Mouse (Mus musculus) frontal cortex, postnatal 25 days (tissue): ENCODE measurements around the gene Otud7b.
A peak's percentile ranks its signal among the peaks of the same experiment; 100 is the strongest.
"Not testable (repeated sequence)": the region's sequence is repeated elsewhere in the genome, so short reads cannot be mapped to it uniquely, and the experiment has no call there.

ENCODE experiments used
- DNase-seq, 2 experiments: peaks; one replicate each; pipeline ENCODE4 v3.0.0; 2022; ENCODE audit warnings: low spot score in 2 of 2

Gene Otud7b

GRCm38 (mm10) chr3:96135011-96135410 lies 30.7 kb downstream of the Otud7b start:
- DNase-seq: no peak

GRCm38 (mm10) chr3:96147950-96148349 lies 43.6 kb downstream of the Otud7b start:
- peak in 1 of 2 experiments; percentile 39 for DNase-seq

- DNase-seq: no peak
Observed at GRCm38 (mm10) chr3:96151836-96152235, 47.5 kb downstream of the Otud7b start.

- DNase-seq: no peak
Observed at GRCm38 (mm10) chr3:96152611-96153010, 48.3 kb downstream of the Otud7b start.

GRCm38 (mm10) chr3:96155501-96155900 lies 51.2 kb downstream of the Otud7b start:
- no peak for DNase-seq

DNA sequence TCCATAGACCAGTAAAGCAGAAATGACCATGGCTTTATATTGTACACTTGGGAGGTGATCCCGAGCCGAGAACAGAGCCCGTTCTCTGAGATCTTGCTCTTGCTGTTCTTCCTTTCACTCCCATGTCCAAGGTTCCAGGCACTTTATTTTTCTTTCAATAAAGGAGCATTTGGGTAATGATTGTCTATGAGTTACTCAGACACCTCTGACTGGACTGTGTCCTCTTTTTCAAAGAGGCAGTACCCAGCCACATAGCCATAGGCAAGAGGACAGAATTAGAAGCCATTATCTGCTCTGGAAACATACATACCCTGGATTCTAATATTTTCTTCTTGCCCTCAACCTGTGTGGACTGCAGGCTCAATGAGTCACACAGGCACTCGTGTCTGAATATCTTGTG lies 55.5 kb downstream of the Otud7b start:
- no peak for DNase-seq

DNA sequence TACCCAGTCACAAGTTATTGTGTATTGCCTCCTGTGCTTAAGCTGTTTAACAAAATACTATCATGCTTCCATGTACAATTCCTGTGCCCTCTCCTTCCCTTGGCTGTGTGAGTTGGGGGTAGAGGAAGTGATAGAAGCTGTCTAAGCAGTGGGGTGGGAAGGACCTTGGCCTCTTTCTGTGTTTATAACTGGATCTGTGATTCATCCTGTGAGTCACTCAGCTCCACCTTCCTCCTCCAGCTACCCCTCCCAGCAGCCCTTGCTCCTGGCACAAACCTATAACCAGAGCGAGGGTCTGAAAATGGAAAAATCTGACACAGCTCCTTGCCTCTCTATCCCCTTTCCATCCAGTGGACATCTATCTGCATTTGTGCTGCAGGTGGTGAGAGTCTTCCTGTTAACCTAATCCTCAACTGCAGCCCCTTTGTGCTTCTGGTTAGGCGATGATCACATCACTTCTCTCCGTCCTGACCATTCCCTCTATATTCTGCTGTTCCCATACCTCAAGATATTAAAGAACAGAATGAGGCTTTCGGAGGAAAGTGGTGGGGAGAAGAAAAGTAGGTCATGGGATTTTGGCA lies 56.0 kb downstream of the Otud7b start:
- DNase-seq: no peak

GRCm38 (mm10) chr3:96160803-96161516 lies 56.6 kb downstream of the Otud7b start:
- DNase-seq: peak; percentile 36 to 49

GRCm38 (mm10) chr3:96161869-96162840 lies 57.8 kb downstream of the Otud7b start, which contains the start of gene Mtmr11:
TSS of gene Mtmr11 (plus strand) at chr3:96162004.
- no peak for DNase-seq

GRCm38 (mm10) chr3:96163040-96163439 lies 58.7 kb downstream of the Otud7b start:
- no peak for DNase-seq

DNA sequence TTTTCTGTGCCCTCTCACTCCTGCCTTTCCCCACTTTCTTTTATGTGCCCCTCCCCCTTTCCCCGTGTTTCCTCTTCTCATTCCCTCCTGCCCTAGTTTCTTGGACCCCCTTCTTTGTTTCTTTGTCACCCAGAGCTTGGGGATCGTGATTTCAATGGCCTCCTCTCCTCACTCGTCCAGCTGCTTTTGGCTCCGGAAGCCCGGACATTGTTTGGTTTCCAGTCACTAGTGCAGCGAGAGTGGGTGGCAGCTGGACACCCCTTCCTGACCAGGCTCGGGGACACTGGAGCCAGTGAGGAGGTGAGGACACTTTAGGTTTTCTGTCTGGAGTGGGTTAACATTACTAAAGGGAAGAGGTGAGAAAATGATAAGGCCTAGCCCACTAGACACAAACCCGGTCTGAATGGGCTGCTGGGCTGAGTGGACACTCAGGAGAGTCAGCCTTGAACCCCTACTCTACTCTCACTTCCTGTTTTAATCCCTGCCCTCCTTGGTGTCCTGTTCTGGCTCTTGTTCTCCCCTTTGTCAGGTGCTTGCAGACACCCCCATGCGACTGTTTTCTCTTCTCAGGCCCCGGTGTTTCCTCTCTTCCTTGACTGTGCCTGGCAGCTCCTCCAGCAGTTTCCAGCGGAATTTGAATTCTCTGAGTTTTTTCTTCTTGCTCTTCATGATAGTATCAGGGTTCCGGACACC lies 64.3 kb downstream of the Otud7b start:
- no peak for DNase-seq

DNA sequence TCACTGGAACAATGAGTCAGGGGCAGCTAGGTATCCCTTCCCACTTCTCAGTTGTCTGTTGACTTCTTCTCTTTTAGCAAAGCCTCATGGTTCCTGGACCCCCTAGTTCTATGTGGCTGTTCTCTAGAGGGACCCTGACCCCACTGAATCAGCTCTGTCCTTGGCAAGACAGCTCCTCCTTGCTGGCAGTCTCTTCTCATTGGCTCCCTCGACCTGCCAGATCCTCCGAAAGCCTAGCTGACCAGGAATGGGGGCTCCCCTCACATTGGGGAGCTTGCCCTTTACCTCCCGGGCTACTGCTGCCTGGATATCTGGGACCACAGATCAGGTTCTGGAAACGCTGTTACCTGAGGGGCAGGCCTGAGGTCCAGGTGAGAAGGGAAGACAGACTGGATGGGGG lies 65.9 kb downstream of the Otud7b start:
- no peak for DNase-seq

DNA sequence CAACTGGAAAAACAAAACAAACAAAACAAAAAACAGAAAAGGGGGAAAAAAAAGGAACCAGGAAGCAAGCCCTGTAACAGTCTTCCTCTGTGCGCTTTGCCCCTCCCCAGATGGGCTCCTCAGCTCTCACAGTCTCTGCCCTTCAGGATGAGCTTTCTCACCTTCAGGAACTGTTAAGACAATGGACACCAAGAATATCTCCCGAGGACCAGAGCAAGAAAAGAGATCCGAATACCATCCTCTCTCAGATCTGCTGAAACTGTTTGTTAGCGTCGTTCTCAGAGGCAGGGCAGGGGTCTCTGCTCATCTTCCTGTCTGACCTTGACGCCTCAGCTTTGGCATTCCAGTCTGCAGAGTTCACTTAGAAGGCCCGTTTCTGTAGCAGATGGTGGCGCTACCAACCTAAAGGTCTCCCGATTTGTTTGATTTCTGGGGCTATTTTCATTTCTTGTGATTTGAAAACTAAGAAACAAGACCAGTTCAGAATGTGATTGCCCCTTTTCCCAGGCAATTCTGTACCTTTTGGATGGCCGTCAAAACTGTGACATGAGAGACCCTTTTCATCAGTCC lies 66.7 kb downstream of the Otud7b start:
- DNase-seq: no peak

DNA sequence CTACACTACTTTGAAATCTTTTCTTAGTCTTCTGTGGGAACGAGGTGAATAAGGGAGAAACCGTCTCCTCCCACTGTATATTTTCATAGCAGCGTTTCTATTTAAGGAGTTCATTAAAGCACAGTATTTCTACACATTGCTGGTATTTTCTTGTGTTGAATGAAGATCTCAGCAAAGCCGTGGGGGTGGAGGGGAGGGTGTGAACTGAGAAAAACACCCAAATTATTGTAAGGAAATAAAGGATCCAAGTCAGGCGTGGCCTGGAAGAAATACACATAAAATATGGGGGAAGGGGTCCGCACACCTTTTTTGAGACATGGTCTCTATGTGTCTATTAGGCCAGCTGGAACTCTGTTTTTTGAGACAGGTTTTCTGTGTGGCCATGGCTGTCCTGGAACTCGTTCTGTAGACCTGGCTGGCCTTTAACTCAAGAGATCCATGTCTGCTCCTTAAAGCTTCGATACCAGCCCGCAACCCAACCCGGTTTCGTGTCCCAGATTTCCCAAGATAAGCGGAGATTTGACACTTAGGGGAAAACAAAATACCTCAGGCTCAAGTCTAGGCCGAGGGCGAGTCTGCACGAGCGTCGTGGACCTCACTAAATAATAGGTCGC lies 67.4 kb downstream of the Otud7b start:
- no peak for DNase-seq

DNA sequence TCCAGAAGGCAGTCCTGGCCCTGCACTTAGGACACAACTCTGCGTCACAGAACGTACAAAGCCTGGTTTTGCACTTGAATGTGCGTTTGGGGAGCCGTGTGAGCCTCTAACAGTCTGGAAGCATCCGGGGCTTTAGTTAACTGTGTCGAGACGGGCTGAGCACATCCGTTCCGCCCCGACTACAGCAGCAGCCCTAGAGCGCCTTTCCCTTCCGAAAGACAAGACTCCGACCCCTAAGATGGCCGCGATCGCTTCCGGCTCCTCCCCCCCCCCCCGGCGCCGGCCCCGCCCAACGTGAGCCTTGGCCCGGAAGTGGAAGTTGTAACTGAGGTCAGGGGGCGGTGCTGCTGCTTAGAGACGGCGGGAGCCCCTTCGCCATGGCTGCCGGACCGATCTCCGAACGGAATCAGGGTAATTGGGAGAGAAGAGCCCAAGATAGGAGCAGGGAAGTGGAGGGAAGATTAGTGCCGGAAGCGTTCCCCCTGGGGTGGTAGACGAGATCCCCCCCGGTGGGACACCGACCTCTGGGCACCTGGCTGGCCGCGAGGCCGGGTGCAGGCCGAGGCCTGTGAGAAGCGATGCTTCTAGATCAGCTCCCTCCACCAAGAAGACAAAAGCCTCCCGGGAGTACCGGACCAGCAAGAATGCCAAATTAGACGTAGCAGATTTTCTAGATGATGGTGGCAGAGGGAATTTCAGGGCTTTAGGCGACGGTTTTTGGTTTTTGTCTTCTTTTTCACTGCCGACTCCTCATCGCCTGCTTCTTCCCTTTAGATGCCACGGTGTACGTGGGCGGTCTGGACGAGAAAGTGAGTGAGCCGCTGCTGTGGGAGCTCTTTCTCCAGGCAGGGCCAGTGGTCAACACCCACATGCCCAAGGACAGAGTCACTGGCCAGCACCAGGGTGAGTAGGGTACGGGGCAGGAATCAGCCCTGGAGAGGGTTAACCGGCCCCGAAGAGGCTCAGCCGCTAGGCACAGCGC lies 68.2 kb downstream of the Otud7b start, which contains the start of gene Sf3b4:
Gene Sf3b4 (plus strand): TSS at position 136 of the 982 bp plus-strand sequence.
- peak; percentile 62 to 70 for DNase-seq

- no peak for DNase-seq
Observed at GRCm38 (mm10) chr3:96173185-96173584, 68.9 kb downstream of the Otud7b start.

- DNase-seq: not testable (repeated sequence)
Observed at GRCm38 (mm10) chr3:96174042-96174441, 69.7 kb downstream of the Otud7b start.

GRCm38 (mm10) chr3:96175251-96175650 lies 70.9 kb downstream of the Otud7b start:
- no peak for DNase-seq

GRCm38 (mm10) chr3:96178427-96178826 lies 74.1 kb downstream of the Otud7b start:
- no peak for DNase-seq

DNA sequence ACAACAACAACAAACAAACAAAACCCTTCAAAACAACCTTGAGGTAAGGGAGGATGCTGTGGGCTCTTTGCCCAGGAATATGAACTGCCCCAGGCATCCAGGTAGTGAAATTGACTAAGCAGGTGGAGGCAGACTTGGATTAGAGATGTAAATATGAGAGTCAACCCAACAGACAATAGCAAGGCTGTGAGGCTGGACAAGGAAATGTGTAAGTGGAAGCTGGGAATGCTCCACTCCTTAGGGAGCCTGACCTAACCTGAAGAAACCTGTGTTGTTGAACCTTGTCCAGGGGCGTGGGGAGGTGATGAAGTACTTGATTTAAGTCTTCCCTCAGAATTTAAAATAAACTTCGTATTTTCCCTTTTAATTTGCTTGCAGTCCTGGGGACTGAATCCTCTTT lies 74.6 kb downstream of the Otud7b start:
- no peak for DNase-seq
